Mouse (Mus musculus) testis, adult 2 months (tissue): Measurements from ENCODE around the gene Celsr2.

Source experiments
- CTCF ChIP-seq: fragments of 200-500 bp; IDR thresholded peaks from 2 replicates; pipeline ENCODE4 v1.5.1; 2012; ENCODE audit warnings: low read depth, mild to moderate bottlenecking, inconsistent platforms, low read length, moderate library complexity; ENCODE audit not compliant: control insufficient read depth, insufficient read depth, insufficient replicate concordance
- POLR2A ChIP-seq: fragments of 200-500 bp; IDR thresholded peaks from 2 replicates; pipeline ENCODE4 v1.6.1; 2012; ENCODE audit warnings: low read depth, mild to moderate bottlenecking, inconsistent platforms, low read length, moderate library complexity; ENCODE audit not compliant: control insufficient read depth

DNA sequence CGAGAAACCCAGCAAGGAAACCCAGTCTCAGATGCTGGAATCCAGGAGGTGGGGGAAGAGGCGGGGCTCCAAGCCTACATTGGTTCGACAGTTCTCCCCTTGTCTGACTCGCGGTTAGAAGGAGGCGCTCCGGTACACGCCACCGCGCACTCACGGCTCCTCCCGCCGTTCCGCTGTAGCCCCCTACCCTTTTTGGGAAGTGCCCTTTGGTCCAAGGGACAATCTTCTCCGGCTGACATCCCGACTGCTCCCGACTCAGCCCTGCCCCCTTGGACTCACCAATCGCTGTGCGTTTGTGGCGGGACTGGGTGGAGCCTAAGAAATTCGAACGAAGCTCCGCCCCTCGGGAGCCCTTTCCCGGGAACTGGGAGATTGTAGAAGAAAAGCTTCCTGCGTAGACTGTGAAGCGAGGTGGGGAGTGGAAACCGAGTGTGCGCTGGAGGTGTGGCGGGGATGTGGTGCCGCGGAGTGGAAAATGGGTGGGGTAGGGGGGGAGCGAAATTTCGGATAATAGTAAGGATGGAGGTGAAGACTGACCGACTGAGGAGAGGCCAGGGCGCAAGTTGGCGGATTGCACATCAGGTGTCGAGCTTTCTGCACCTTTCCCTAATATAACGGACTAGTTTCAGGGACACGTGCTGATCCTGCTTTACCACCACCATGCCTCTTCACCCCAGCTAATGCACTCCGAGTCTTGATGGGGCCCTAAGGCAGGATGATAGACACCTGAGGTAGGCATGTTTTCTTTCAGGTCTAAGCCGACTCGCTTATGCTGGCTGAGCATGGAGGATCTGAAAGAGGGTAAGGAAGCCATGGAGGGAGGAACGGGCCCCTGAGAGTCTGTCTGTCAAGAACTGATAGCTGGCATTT, 31.6 kb downstream of the Celsr2 start, which contains the start of gene Psrc1:
- TF ChIP-seq CTCF (no peak), POLR2A (no peak)
